Mouse (Mus musculus): ENCODE measurements around the gene Wdr77.
"Not testable (repeated sequence)": the region's sequence is repeated elsewhere in the genome, so short reads cannot be mapped to it uniquely, and the experiment has no call there.

Gene Wdr77

GRCm38 (mm10) chr3:105957235-105957634, 1.9 kb upstream of the Wdr77 start:
- no peak for DNase-seq

GRCm38 (mm10) chr3:105958204-105958603, 965 bp upstream of the Wdr77 start:
- DNase-seq = no peak

GRCm38 (mm10) chr3:105959585-105959984, 416 bp downstream of the Wdr77 start:
- no peak for DNase-seq

- DNase-seq = no peak
Observed at GRCm38 (mm10) chr3:105959999-105960398, 830 bp downstream of the Wdr77 start, which contains the start of gene Atp5f1. TSS of gene Atp5f1 (minus strand) at chr3:105960099.

GRCm38 (mm10) chr3:105960700-105961099, 1.5 kb downstream of the Wdr77 start:
- peak in 1 of 2 experiments; percentile 26 for DNase-seq

GRCm38 (mm10) chr3:105971831-105972446, 12.8 kb downstream of the Wdr77 start:
- DNase-seq = no peak

GRCm38 (mm10) chr3:105973411-105973810, 14.2 kb downstream of the Wdr77 start, which contains the start of gene Ovgp1:
TSS of gene Ovgp1 (plus strand) at chr3:105973711.
- DNase-seq = no peak

GRCm38 (mm10) chr3:105974174-105974573, 15.0 kb downstream of the Wdr77 start:
- no peak for DNase-seq

- DNase-seq = not testable (repeated sequence)
Observed at GRCm38 (mm10) chr3:105989611-105990010, 30.4 kb downstream of the Wdr77 start.

GRCm38 (mm10) chr3:105991653-105992283, 32.6 kb downstream of the Wdr77 start:
- DNase-seq = peak in 1 of 2 experiments; percentile 64

GRCm38 (mm10) chr3:105994730-105995129, 35.6 kb downstream of the Wdr77 start:
- no peak for DNase-seq

- peak; percentile 6 to 25 for DNase-seq
Observed at GRCm38 (mm10) chr3:106000707-106001375, 41.7 kb downstream of the Wdr77 start.

GRCm38 (mm10) chr3:106001416-106002370, 42.5 kb downstream of the Wdr77 start:
- peak; percentile 36 for DNase-seq

- DNase-seq = not testable (repeated sequence)
Observed at GRCm38 (mm10) chr3:106003360-106003759, 44.2 kb downstream of the Wdr77 start.

GRCm38 (mm10) chr3:106014546-106014945, 55.4 kb downstream of the Wdr77 start, which contains the start of gene Pifo:
TSS of gene Pifo (minus strand) at chr3:106014646.
- no peak for DNase-seq
